Mouse (Mus musculus): ENCODE data around the gene Gm33543. TPM values are rescaled to one million over a fixed set of nuclear protein-coding genes. Genes with fewer than 3 reads are reported as not detected.

The Gm33543 gene
- total and polyA plus RNA-seq, 3 experiments: not detected

- Histone ChIP-seq H3K4me3 (ENCODE audit: control insufficient read depth in 1 of 2, insufficient read depth in 1 of 2, low read depth in 2 of 2, low read length in 2 of 2) (no peak overlapping the region), H3K9me3 (replicated peaks; ENCODE audit: insufficient read depth, low read length) (no peaks in the 10 kb centered on the region), H3K36me3 (ENCODE audit: control insufficient read depth in 1 of 2, insufficient read depth in 2 of 2, low read length in 2 of 2) (no peaks in the 10 kb centered on the region), H3K27me3 (ENCODE audit: control insufficient read depth in 1 of 2, insufficient read depth in 2 of 2, low read length in 2 of 2) (peaks cover 0 to 1% of the 10 kb centered on the region in 2 experiments; a peak in 1 of 4 replicates), H3K27ac (ENCODE audit: control insufficient read depth, low read depth, low read length) (no peak overlapping the region), H3K9ac (ENCODE audit: control insufficient read depth, low read depth, low read length, poor library complexity, severe bottlenecking) (no peak overlapping the region), H3K79me2 (ENCODE audit: control insufficient read depth, insufficient read depth, low read length, poor library complexity) (no peaks in the 10 kb centered on the region), H3K4me1 (ENCODE audit: control insufficient read depth in 1 of 2, insufficient read depth in 2 of 2, low read length in 2 of 2) (no peaks in the 10 kb centered on the region)
- no peak for TF ChIP-seq BHLHE40 (IDR thresholded peaks at IDR 0.05; ENCODE audit: borderline replicate concordance, low read depth, low read length)
- TF ChIP-seq SMC3 (IDR thresholded peaks at IDR 0.05; ENCODE audit: low read depth, low read length): no peak
- TF ChIP-seq MAX (IDR thresholded peaks at IDR 0.05; ENCODE audit: low read length): no peak
- TF ChIP-seq GATA1 (IDR thresholded peaks at IDR 0.05; ENCODE audit: low read depth, low read length): no peak
- no peak for TF ChIP-seq E2F4 (IDR thresholded peaks at IDR 0.05; ENCODE audit: borderline replicate concordance, low read depth, low read length)
- TF ChIP-seq POLR2AphosphoS2 (IDR thresholded peaks at IDR 0.05; ENCODE audit: low read length): no peak
- no peak for DNase-seq (ENCODE audit: low read depth, low spot score)
Measured at GRCm38 (mm10) chr10:95811869-95812268, 30.9 kb downstream of the Gm33543 start.

GRCm38 (mm10) chr10:95801443-95801811 is 41.3 kb downstream of the Gm33543 start:
- TF ChIP-seq UBTF (IDR thresholded peaks at IDR 0.05; ENCODE audit: borderline replicate concordance, insufficient read depth, low read depth, low read length) (no peak), POLR2AphosphoS2 (IDR thresholded peaks at IDR 0.05; ENCODE audit: low read length) (no peak), GABPA (IDR thresholded peaks at IDR 0.05; ENCODE audit: low read depth, low read length) (no peak)

GRCm38 (mm10) chr10:95800693-95801442 is 41.9 kb downstream of the Gm33543 start:
- Histone ChIP-seq H3K79me2 (ENCODE audit: control insufficient read depth, insufficient read depth, low read length, poor library complexity) (no peaks in the 10 kb centered on the region), H3K9me3 (replicated peaks; ENCODE audit: insufficient read depth, low read length) (no peaks in the 10 kb centered on the region), H3K4me3 (ENCODE audit: control insufficient read depth in 1 of 2, insufficient read depth in 1 of 2, low read depth in 2 of 2, low read length in 2 of 2) (no peak overlapping the region), H3K9ac (ENCODE audit: control insufficient read depth, low read depth, low read length, poor library complexity, severe bottlenecking) (no peak overlapping the region), H3K27ac (ENCODE audit: control insufficient read depth, low read depth, low read length) (no peak overlapping the region), H3K27me3 (ENCODE audit: control insufficient read depth in 1 of 2, insufficient read depth in 2 of 2, low read length in 2 of 2) (no peaks in the 10 kb centered on the region), H3K4me1 (ENCODE audit: control insufficient read depth in 1 of 2, insufficient read depth in 2 of 2, low read length in 2 of 2) (no peaks in the 10 kb centered on the region), H3K36me3 (ENCODE audit: control insufficient read depth in 1 of 2, insufficient read depth in 2 of 2, low read length in 2 of 2) (no peaks in the 10 kb centered on the region)
- DNase-seq (ENCODE audit: low read depth, low spot score): no peak
- no peak for TF ChIP-seq USF1 (IDR thresholded peaks at IDR 0.05; ENCODE audit: low read depth, low read length)
- TF ChIP-seq SMC3 (IDR thresholded peaks at IDR 0.05; ENCODE audit: low read depth, low read length): no peak
- no peak for TF ChIP-seq BHLHE40 (IDR thresholded peaks at IDR 0.05; ENCODE audit: borderline replicate concordance, low read depth, low read length)
- TF ChIP-seq GATA1 (IDR thresholded peaks at IDR 0.05; ENCODE audit: low read depth, low read length): no peak
- no peak for TF ChIP-seq KAT2A (conservative IDR thresholded peaks at IDR 0.05; ENCODE audit: low read depth, low read length)
- no peak for TF ChIP-seq ETS1 (IDR thresholded peaks at IDR 0.05; ENCODE audit: low read depth, low read length)
- TF ChIP-seq USF2 (IDR thresholded peaks at IDR 0.05; ENCODE audit: borderline replicate concordance in 1 of 2, insufficient read depth in 1 of 2, low read depth in 1 of 2, low read length in 2 of 2): no peak
- no peak for TF ChIP-seq TAL1 (IDR thresholded peaks at IDR 0.05; ENCODE audit: low read length)
- no peak for TF ChIP-seq ZNF384 (IDR thresholded peaks at IDR 0.05; ENCODE audit: low read depth, low read length)
- TF ChIP-seq MAFK (IDR thresholded peaks at IDR 0.05; ENCODE audit: borderline replicate concordance, low read depth, low read length): no peak
- no peak for TF ChIP-seq TCF12 (IDR thresholded peaks at IDR 0.05; ENCODE audit: low read depth, low read length)
- TF ChIP-seq E2F4 (IDR thresholded peaks at IDR 0.05; ENCODE audit: borderline replicate concordance, low read depth, low read length): no peak
- TF ChIP-seq MYC (IDR thresholded peaks at IDR 0.05; ENCODE audit: low read depth, low read length): no peak
- no peak for TF ChIP-seq TBP (IDR thresholded peaks at IDR 0.05; ENCODE audit: low read depth, low read length)
- no peak for TF ChIP-seq POLR2AphosphoS5 (IDR thresholded peaks at IDR 0.05; ENCODE audit: borderline replicate concordance, low read depth, low read length)
- no peak for TF ChIP-seq UBTF (IDR thresholded peaks at IDR 0.05; ENCODE audit: borderline replicate concordance, insufficient read depth, low read depth, low read length)

More at GRCm38 (mm10) chr10:95801443-95801811, 41.3 kb downstream of the Gm33543 start:
- DNase-seq (ENCODE audit: low read depth, low spot score): no peak
- Histone ChIP-seq H3K27ac (ENCODE audit: control insufficient read depth, low read depth, low read length) (no peak overlapping the region), H3K9me3 (replicated peaks; ENCODE audit: insufficient read depth, low read length) (no peaks in the 10 kb centered on the region), H3K79me2 (ENCODE audit: control insufficient read depth, insufficient read depth, low read length, poor library complexity) (no peaks in the 10 kb centered on the region), H3K27me3 (ENCODE audit: control insufficient read depth in 1 of 2, insufficient read depth in 2 of 2, low read length in 2 of 2) (no peaks in the 10 kb centered on the region), H3K4me3 (ENCODE audit: control insufficient read depth in 1 of 2, insufficient read depth in 1 of 2, low read depth in 2 of 2, low read length in 2 of 2) (no peak overlapping the region), H3K4me1 (ENCODE audit: control insufficient read depth in 1 of 2, insufficient read depth in 2 of 2, low read length in 2 of 2) (no peaks in the 10 kb centered on the region), H3K9ac (ENCODE audit: control insufficient read depth, low read depth, low read length, poor library complexity, severe bottlenecking) (no peak overlapping the region), H3K36me3 (ENCODE audit: control insufficient read depth in 1 of 2, insufficient read depth in 2 of 2, low read length in 2 of 2) (no peaks in the 10 kb centered on the region)

Data from MEL (cell line).